ENCODE assay signal across 8 mouse cellular contexts in genomic region chr3:51375307-51376265, GRCm38 (mm10). TPM values are rescaled to one million over a fixed set of nuclear protein-coding genes. Genes with fewer than 3 reads are reported as not detected.
DNase-seq lines count a peak whose midpoint lies in the region; ATAC-seq lines count a peak whose summit lies in the region.

No protein-coding gene starts in this region.

- DNase-seq in cerebellum, adult 18-20 months = peak; percentile 52 to 53
- DNase-seq in cerebellum, adult 11-12 months = no peak
- DNase-seq in ovary, postnatal 14 days (ENCODE audit: low spot score) = peak; percentile 37
- DNase-seq in ovary, postnatal 10 days (ENCODE audit: low spot score) = no peak
- DNase-seq in cerebellum, adult 9-11 months = peak; percentile 47
- DNase-seq in lung, postnatal 36 days = peak; percentile 87
- DNase-seq in thymus, postnatal 36 days = peak; percentile 43 to 57

- peak; percentile 47 for ATAC-seq in inflammation-experienced regulatory T-cells, adult 6 months

RNA-seq across cellular contexts. Expression of gene Mgarp, which starts 21.0 kb away (rescaled TPM):
- 1 to 10 TPM in 1 of 3 experiments, under 1 TPM in 1, not detected in 1; 0.78 to 1.2 TPM for polyA plus RNA-seq in inflammation-experienced regulatory T-cells, adult 6 months (2017; shearing (Covaris generic))

RNA-seq across cellular contexts. Expression of gene Ndufc1, which starts 33.2 kb away (rescaled TPM):
- 100 to 1,000 TPM; 222 to 324 (median 265) TPM for polyA plus RNA-seq in inflammation-experienced regulatory T-cells, adult 6 months (2017; shearing (Covaris generic))

RNA-seq across cellular contexts. Expression of gene Elf2, which starts 35.1 kb away (rescaled TPM):
- 10 to 100 TPM; 51.8 to 74.2 (median 57.7) TPM for polyA plus RNA-seq in inflammation-experienced regulatory T-cells, adult 6 months (2017; shearing (Covaris generic))

RNA-seq across cellular contexts. Expression of gene Naa15, which starts 39.4 kb away (rescaled TPM):
- polyA plus RNA-seq in inflammation-experienced regulatory T-cells, adult 6 months (2017; shearing (Covaris generic)) = 10 to 100 TPM; 24.0 to 37.7 (median 30.3) TPM

Comparison
In these comparisons a context has a peak if more than half of its experiments do, and no peak if none do; other contexts are left out.
1. DNase-seq: peak in cerebellum, adult 18-20 months (2 of 2), ovary, postnatal 14 days (single experiment), cerebellum, adult 9-11 months (single experiment), lung, postnatal 36 days (single experiment) and thymus, postnatal 36 days (2 of 2); none in cerebellum, adult 11-12 months (single experiment) and ovary, postnatal 10 days (single experiment).